12 mouse cellular contexts compared by ENCODE assay signal in genomic region chr19:16868534-16868933, GRCm38 (mm10). TPM values are rescaled to one million over a fixed set of nuclear protein-coding genes. Genes with fewer than 3 reads are reported as not detected.
DNase-seq lines count a peak whose midpoint lies in the region; ATAC-seq and TF ChIP-seq lines count a peak whose summit lies in the region.
"Had no signal": no experiment of that assay in that cellular context is flagged by ENCODE, and none has a peak within 500 bp of the region (broad histone marks: within the 10 kb centered on the region; RNA-seq: fewer than 3 reads in every experiment).

No protein-coding gene starts in this region.

- H3K4me3 ChIP-seq in lung, postnatal 0 days (ENCODE audit: low read depth, low read length) = no peak overlapping the region
- H3K4me3 ChIP-seq in forebrain, embryonic 16.5 days (replicated peaks; ENCODE audit: low read length) = no peak overlapping the region
- H3K4me3 ChIP-seq: neural tube, embryonic 13.5 days had no signal

- H3K4me2 ChIP-seq in lung, postnatal 0 days (replicated peaks; ENCODE audit: low read depth, low read length) = no peak overlapping the region
- no peak overlapping the region for H3K4me2 ChIP-seq in forebrain, embryonic 16.5 days (ENCODE audit: low read length)
- H3K4me2 ChIP-seq: neural tube, embryonic 13.5 days had no signal

- no peak for TF ChIP-seq CTCF in lung, postnatal 0 days (IDR thresholded peaks at IDR 0.05)

- H3K27ac ChIP-seq in lung, postnatal 0 days (ENCODE audit: low read length) = no peak overlapping the region
- no peak overlapping the region for H3K27ac ChIP-seq in forebrain, embryonic 16.5 days (ENCODE audit: low read length)
- H3K27ac ChIP-seq: neural tube, embryonic 13.5 days had no signal

- no peak overlapping the region for H3K9ac ChIP-seq in lung, postnatal 0 days (replicated peaks; ENCODE audit: low read depth)
- H3K9ac ChIP-seq in forebrain, embryonic 16.5 days (replicated peaks; ENCODE audit: low read depth, low read length) = no peak overlapping the region
- H3K9ac ChIP-seq: neural tube, embryonic 13.5 days had no signal

- H3K27me3 ChIP-seq in lung, postnatal 0 days (replicated peaks; ENCODE audit: insufficient read depth, low read length) = peaks cover 43% of the 10 kb centered on the region
- peaks cover 42% of the 10 kb centered on the region for H3K27me3 ChIP-seq in forebrain, embryonic 16.5 days (replicated peaks; ENCODE audit: control insufficient read depth, insufficient read depth, low read length)

- WGBS in lung, postnatal 0 days = 23% methylated on average over 5 of the region's 5 CpGs
- WGBS in forebrain, embryonic 16.5 days = 9% methylated on average over 5 of the region's 5 CpGs

- TF ChIP-seq EP300 in lung, postnatal 0 days (IDR thresholded peaks at IDR 0.05) = no peak

- H3K9me3 ChIP-seq in lung, postnatal 0 days (ENCODE audit: low read length) = no peaks in the 10 kb centered on the region
- no peaks in the 10 kb centered on the region for H3K9me3 ChIP-seq in forebrain, embryonic 16.5 days (ENCODE audit: control insufficient read depth, low read length)
- H3K9me3 ChIP-seq: neural tube, embryonic 13.5 days had no signal

- no peaks in the 10 kb centered on the region for H3K36me3 ChIP-seq in lung, postnatal 0 days (ENCODE audit: insufficient read depth, low read length)
- no peaks in the 10 kb centered on the region for H3K36me3 ChIP-seq in forebrain, embryonic 16.5 days (ENCODE audit: control insufficient read depth, insufficient read depth)
- H3K36me3 ChIP-seq: neural tube, embryonic 13.5 days had no signal

- no peak for ATAC-seq in lung, postnatal 0 days
- ATAC-seq in forebrain, embryonic 16.5 days = peak; percentile 57
- ATAC-seq: CD4-positive, CD25-positive, alpha-beta regulatory T cell, adult 4 months had no signal

- DNase-seq in embryo, embryonic 10.5 days (ENCODE audit: low spot score) = peak; percentile 4
- no peak for DNase-seq in embryo, embryonic 10 days (ENCODE audit: low spot score)
- DNase-seq in lung, adult 18-20 months = peak; percentile 41
- DNase-seq in lung, postnatal 0 days (ENCODE audit: low spot score) = no peak
- peak; percentile 51 to 59 for DNase-seq in kidney, postnatal 25 days
- DNase-seq in ovary, adult 18-20 months (ENCODE audit: low spot score) = no peak
- no peak for DNase-seq in ovary, postnatal 10 days (ENCODE audit: low spot score)

- H3K4me1 ChIP-seq in lung, postnatal 0 days (ENCODE audit: insufficient read depth, low read depth, low read length) = peaks cover 7% of the 10 kb centered on the region; the same call in 1 of the 2 replicates
- H3K4me1 ChIP-seq in forebrain, embryonic 16.5 days (replicated peaks; ENCODE audit: control insufficient read depth, insufficient read depth, low read length) = peaks cover 19% of the 10 kb centered on the region

RNA-seq across cellular contexts. Expression of gene Foxb2, which starts 5.1 kb away (rescaled TPM):
- polyA plus RNA-seq in lung, postnatal 0 days (2015; fragmentation: Nextera tagmentation; extraction: Ambion mirVana) = not detected in 2 replicates
- polyA plus RNA-seq in forebrain, embryonic 16.5 days (2015; fragmentation: Nextera tagmentation; extraction: Ambion mirVana) = 0.32 TPM in 1 of 2 replicates, not detected in the other
- polyA plus RNA-seq: CD4-positive, CD25-positive, alpha-beta regulatory T cell, adult 4 months; lung, embryonic 16.5 days; neural tube, embryonic 13.5 days; stomach, embryonic 16.5 days had no signal

Comparison
In these comparisons a context has a peak if more than half of its experiments do, and no peak if none do; other contexts are left out.
1. DNase-seq: peak in embryo, embryonic 10.5 days (single experiment), lung, adult 18-20 months (2 of 2) and kidney, postnatal 25 days (2 of 2); none in embryo, embryonic 10 days (single experiment), lung, postnatal 0 days (single experiment), ovary, adult 18-20 months (single experiment) and ovary, postnatal 10 days (single experiment).